Mouse (Mus musculus): ENCODE results near the gene Zfp14.
A peak's percentile ranks its signal among the peaks of the same experiment; 100 is the strongest.

The Zfp14 gene

GRCm38 (mm10) chr7:30028572-30028971 lies 22.6 kb downstream of the Zfp14 start:
- no peak for DNase-seq (ENCODE audit: low spot score in 2 of 2)

- no peak for DNase-seq (ENCODE audit: low spot score in 2 of 2)
Observed at GRCm38 (mm10) chr7:30027331-30027730, 23.8 kb downstream of the Zfp14 start.

GRCm38 (mm10) chr7:30025358-30025757 lies 25.8 kb downstream of the Zfp14 start:
- DNase-seq (ENCODE audit: low spot score in 2 of 2), result no peak

- no peak for DNase-seq (ENCODE audit: low spot score in 2 of 2)
Observed at GRCm38 (mm10) chr7:30023800-30024199, 27.4 kb downstream of the Zfp14 start.

GRCm38 (mm10) chr7:30023324-30023723 lies 27.9 kb downstream of the Zfp14 start:
- no peak for DNase-seq (ENCODE audit: low spot score in 2 of 2)

GRCm38 (mm10) chr7:30019543-30019942 lies 31.6 kb downstream of the Zfp14 start:
- no peak for DNase-seq (ENCODE audit: low spot score in 2 of 2)

- DNase-seq (ENCODE audit: low spot score in 2 of 2), result no peak
Observed at GRCm38 (mm10) chr7:30017226-30017625, 34.0 kb downstream of the Zfp14 start.

GRCm38 (mm10) chr7:30012956-30013363 lies 38.2 kb downstream of the Zfp14 start:
- DNase-seq (ENCODE audit: low spot score in 2 of 2), result peak in 1 of 2 experiments; percentile 20

- no peak for DNase-seq (ENCODE audit: low spot score in 2 of 2)
Observed at GRCm38 (mm10) chr7:30010551-30011195, 40.5 kb downstream of the Zfp14 start.

GRCm38 (mm10) chr7:30009321-30010085 lies 41.7 kb downstream of the Zfp14 start:
- no peak for DNase-seq (ENCODE audit: low spot score in 2 of 2)

- DNase-seq (ENCODE audit: low spot score in 2 of 2), result no peak
Observed at GRCm38 (mm10) chr7:30008020-30008690, 43.0 kb downstream of the Zfp14 start.

- DNase-seq (ENCODE audit: low spot score in 2 of 2), result no peak
Observed at GRCm38 (mm10) chr7:30007601-30008000, 43.6 kb downstream of the Zfp14 start.

GRCm38 (mm10) chr7:30000601-30001000 lies 50.6 kb downstream of the Zfp14 start:
- DNase-seq (ENCODE audit: low spot score in 2 of 2), result no peak

GRCm38 (mm10) chr7:29995134-29995533 lies 56.0 kb downstream of the Zfp14 start:
- DNase-seq (ENCODE audit: low spot score in 2 of 2), result no peak

GRCm38 (mm10) chr7:29993340-29993739 lies 57.8 kb downstream of the Zfp14 start:
- no peak for DNase-seq (ENCODE audit: low spot score in 2 of 2)

GRCm38 (mm10) chr7:29992698-29993097 lies 58.5 kb downstream of the Zfp14 start:
- DNase-seq (ENCODE audit: low spot score in 2 of 2), result no peak

- no peak for DNase-seq (ENCODE audit: low spot score in 2 of 2)
Observed at GRCm38 (mm10) chr7:29989031-29989430, 62.1 kb downstream of the Zfp14 start.

GRCm38 (mm10) chr7:29987551-29987950 lies 63.6 kb downstream of the Zfp14 start:
- DNase-seq (ENCODE audit: low spot score in 2 of 2), result no peak

Data from natural killer cell, adult 2 months (primary cell).